Mouse (Mus musculus) limb, embryonic 11.5 days (tissue): Measurements from ENCODE around the gene Pigh. TPM values are rescaled to one million over a fixed set of nuclear protein-coding genes. Genes with fewer than 3 reads are reported as not detected.

Experiments used
- ATAC-seq: fragments of 200-750 bp; cut with Nextera tagmentation; 2 replicates; pipeline ENCODE4 v1.8.0; 2017; ENCODE audit warnings: low read depth; ENCODE audit not compliant: insufficient number of reproducible peaks, low FRiP score, low TSS enrichment
- DNase-seq: peaks from one replicate; pipeline ENCODE4 v3.0.0-alpha.2; 2015; ENCODE audit warnings: low spot score
- H3K27ac ChIP-seq: fragments of 300-500 bp; sonication (generic); replicated peaks from 2 replicates; pipeline ENCODE4 v1.5.1; 2014; ENCODE audit warnings: low read depth, mild to moderate bottlenecking, low read length
- H3K27me3 ChIP-seq: fragments of 300-500 bp; sonication (generic); 2 replicates; pipeline ENCODE4 v1.6.1; 2014; ENCODE audit warnings: mild to moderate bottlenecking, low read length, mixed read lengths; ENCODE audit not compliant: control insufficient read depth, insufficient read depth
- H3K36me3 ChIP-seq: fragments of 300-500 bp; sonication (generic); 2 replicates; pipeline ENCODE4 v1.6.1; 2014; ENCODE audit warnings: mild to moderate bottlenecking, low read length, moderate library complexity, mixed read lengths; ENCODE audit not compliant: control insufficient read depth, insufficient read depth
- H3K4me1 ChIP-seq: fragments of 300-500 bp; sonication (generic); 2 replicates; pipeline ENCODE4 v1.6.1; 2014; ENCODE audit warnings: low read length, mixed read lengths; ENCODE audit not compliant: control insufficient read depth, insufficient read depth
- H3K4me2 ChIP-seq: fragments of 300-500 bp; sonication (generic); 2 replicates; pipeline ENCODE4 v1.6.1; 2014; ENCODE audit warnings: low read depth, mild to moderate bottlenecking, moderate library complexity; ENCODE audit not compliant: severe bottlenecking
- H3K4me3 ChIP-seq: fragments of 300-500 bp; sonication (generic); 2 replicates; pipeline ENCODE4 v1.5.1; 2014; ENCODE audit warnings: low read depth, low read length
- H3K9ac ChIP-seq: fragments of 300-500 bp; sonication (generic); 2 replicates; pipeline ENCODE4 v1.6.1; 2014; ENCODE audit warnings: mild to moderate bottlenecking, low read length
- H3K9me3 ChIP-seq: fragments of 300-500 bp; sonication (generic); 2 replicates; pipeline ENCODE4 v1.6.1; 2016; ENCODE audit warnings: low read length; ENCODE audit not compliant: control insufficient read depth
- WGBS: fragments of 180-500 bp; shearing (Covaris S2); extraction: QIAGEN DNeasy Blood & Tissue Kit; methylation state at CpG from one replicate; pipeline ENCODE4 v1.1.7; 2014; 5-methylcytosine and 5-hydroxymethylcytosine counted together
- polyA plus RNA-seq: library from polyadenylated mRNA; unstranded; fragments of >200 nt; fragmentation: Nextera tagmentation; extraction: Ambion mirVana; gene quantifications from 2 replicates; pipeline ENCODE4 v1.2.1, GENCODE M21; 2014

Pigh gene
- polyA plus RNA-seq, 1 experiment from 2014 or later = 32.2 TPM

DNA sequence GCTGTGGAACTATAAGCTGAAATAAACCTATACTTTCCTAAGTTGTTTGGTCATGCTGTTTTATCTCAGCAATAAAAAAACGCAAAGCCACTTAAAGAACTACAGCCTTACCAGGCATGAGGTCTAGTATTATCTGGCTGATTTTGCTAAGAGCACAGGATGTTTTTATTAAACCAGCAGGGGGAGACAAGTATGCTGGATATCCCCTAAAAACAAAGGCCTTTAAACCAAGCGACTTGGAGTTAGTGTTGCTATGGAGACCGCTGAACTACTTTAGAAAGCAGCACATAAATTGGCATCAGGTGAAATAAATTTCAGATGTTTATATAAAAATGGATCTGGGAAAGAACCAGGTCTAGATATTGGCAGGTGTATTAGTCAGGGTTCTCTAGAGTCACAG is 33.4 kb upstream of the Pigh start:
- no peaks in the 10 kb centered on the region for H3K36me3 ChIP-seq
- no peaks in the 10 kb centered on the region for H3K9me3 ChIP-seq
- no peaks in the 10 kb centered on the region for H3K4me1 ChIP-seq
- H3K27ac ChIP-seq = no peak overlapping the region
- DNase-seq (no peak), ATAC-seq (no peak)
- no peak overlapping the region for H3K4me2 ChIP-seq
- whole genome bisulfite sequencing = 37% methylated on average over 3 of the region's 3 CpGs
- H3K4me3 ChIP-seq = no peak overlapping the region
- no peaks in the 10 kb centered on the region for H3K27me3 ChIP-seq
- H3K9ac ChIP-seq = no peak overlapping the region

DNA sequence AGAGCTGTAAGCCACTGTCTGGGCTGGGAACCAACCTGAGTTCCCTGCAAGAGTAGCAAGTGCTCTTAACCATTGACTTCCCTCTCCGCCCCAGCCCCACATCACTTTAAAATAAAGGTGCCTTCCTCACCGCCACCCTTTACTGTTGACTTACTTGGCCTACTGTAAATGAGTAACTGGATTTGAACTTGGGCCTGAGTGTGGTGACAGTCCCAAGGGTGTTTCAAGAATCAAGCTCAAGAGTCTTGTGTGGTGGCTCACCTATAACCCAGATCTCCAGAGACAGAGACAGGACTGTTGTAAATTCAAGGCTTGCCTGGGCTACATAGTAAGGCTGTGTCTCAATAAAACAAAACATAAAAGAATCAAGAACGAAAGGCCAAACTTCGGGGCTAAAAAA is 29.5 kb upstream of the Pigh start:
- no peak overlapping the region for H3K27ac ChIP-seq
- no peak overlapping the region for H3K9ac ChIP-seq
- no peak overlapping the region for H3K4me3 ChIP-seq
- H3K27me3 ChIP-seq = no peaks in the 10 kb centered on the region
- H3K36me3 ChIP-seq = no peaks in the 10 kb centered on the region
- DNase-seq (no peak), ATAC-seq (no peak)
- H3K4me1 ChIP-seq = no peaks in the 10 kb centered on the region
- no peak overlapping the region for H3K4me2 ChIP-seq
- H3K9me3 ChIP-seq = no peaks in the 10 kb centered on the region
- 91% methylated on average over 4 of the region's 4 CpGs for WGBS

DNA sequence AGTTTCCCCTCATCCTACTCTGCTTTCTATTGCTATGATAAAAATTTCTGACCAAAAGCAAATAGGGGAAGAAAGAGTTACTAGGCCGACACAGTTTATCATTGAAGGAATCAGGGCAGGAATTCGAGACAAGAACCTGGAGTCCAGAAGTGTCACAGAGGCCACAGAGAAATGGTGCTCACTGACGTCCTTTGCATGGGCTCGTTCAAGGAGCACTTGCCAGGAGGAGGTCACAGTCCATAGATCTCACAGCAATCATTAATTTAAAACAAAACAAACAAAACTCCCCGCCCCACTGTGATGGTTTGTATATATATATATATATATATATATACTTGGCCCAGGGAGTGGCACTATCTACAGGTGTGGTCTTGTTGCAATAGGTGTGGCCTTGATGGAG is 15.9 kb upstream of the Pigh start:
- Histone ChIP-seq H3K4me2 (no peak overlapping the region), H3K9ac (no peak overlapping the region), H3K27ac (no peak overlapping the region), H3K36me3 (no peaks in the 10 kb centered on the region), H3K27me3 (no peaks in the 10 kb centered on the region), H3K9me3 (no peaks in the 10 kb centered on the region), H3K4me1 (no peaks in the 10 kb centered on the region), H3K4me3 (no peak overlapping the region)
- DNase-seq = no peak
- no peak for ATAC-seq
- 85% methylated on average over 5 of the region's 5 CpGs for WGBS

DNA sequence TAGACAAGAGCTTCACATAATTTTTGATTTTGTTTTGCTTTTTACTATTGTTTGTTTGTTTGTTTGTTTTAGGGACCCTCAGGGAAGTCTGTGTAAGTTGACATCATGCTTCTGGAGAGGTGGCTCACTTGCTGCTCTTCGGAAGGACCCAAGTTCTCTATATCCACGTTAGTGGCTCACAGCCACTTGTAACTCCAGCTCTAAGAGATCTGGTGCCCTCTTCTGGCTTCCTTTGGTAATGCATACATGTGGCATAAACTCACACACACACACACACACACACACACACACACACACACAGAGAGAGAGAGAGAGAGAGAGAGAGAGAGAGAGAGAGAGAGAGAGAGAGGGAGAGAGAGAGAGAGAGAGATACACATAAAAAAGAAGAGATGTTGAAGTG is 15.1 kb upstream of the Pigh start:
- no peak for DNase-seq
- 70% methylated on average over 2 of the region's 2 CpGs for WGBS

DNA sequence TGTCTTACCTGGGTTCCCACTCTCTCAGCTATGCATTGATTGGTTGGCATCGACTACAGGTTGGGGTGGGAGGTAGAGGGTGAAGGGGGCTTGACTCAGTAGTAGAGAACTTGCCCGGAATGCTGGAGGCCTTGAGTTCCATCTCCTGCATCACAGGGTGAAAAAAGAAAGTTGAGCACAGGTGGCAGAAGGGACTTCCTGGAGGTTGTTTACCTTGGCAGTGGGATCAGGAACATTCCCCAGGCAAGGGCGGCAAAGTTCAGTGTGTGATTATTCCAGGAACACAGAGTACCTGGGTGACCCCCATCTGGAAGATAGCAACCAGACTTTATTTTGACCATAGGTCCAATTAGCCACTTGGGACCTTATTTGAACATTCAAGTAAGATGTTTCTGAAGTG is 14.3 kb upstream of the Pigh start:
- WGBS = 81% methylated on average over 3 of the region's 3 CpGs
- H3K27ac ChIP-seq = no peak overlapping the region
- no peaks in the 10 kb centered on the region for H3K9me3 ChIP-seq
- ATAC-seq = no peak
- H3K4me2 ChIP-seq = no peak overlapping the region
- H3K4me1 ChIP-seq = no peaks in the 10 kb centered on the region
- H3K9ac ChIP-seq = no peak overlapping the region
- H3K27me3 ChIP-seq = no peaks in the 10 kb centered on the region
- H3K4me3 ChIP-seq = no peak overlapping the region
- no peaks in the 10 kb centered on the region for H3K36me3 ChIP-seq
- DNase-seq = no peak

More for the DNA sequence above, 15.1 kb upstream of the Pigh start:
- H3K27me3 ChIP-seq = no peaks in the 10 kb centered on the region
- no peak overlapping the region for H3K27ac ChIP-seq
- no peaks in the 10 kb centered on the region for H3K4me1 ChIP-seq
- H3K4me3 ChIP-seq = no peak overlapping the region
- no peaks in the 10 kb centered on the region for H3K36me3 ChIP-seq
- H3K4me2 ChIP-seq = no peak overlapping the region
- ATAC-seq = no peak
- H3K9ac ChIP-seq = no peak overlapping the region
- no peaks in the 10 kb centered on the region for H3K9me3 ChIP-seq

DNA sequence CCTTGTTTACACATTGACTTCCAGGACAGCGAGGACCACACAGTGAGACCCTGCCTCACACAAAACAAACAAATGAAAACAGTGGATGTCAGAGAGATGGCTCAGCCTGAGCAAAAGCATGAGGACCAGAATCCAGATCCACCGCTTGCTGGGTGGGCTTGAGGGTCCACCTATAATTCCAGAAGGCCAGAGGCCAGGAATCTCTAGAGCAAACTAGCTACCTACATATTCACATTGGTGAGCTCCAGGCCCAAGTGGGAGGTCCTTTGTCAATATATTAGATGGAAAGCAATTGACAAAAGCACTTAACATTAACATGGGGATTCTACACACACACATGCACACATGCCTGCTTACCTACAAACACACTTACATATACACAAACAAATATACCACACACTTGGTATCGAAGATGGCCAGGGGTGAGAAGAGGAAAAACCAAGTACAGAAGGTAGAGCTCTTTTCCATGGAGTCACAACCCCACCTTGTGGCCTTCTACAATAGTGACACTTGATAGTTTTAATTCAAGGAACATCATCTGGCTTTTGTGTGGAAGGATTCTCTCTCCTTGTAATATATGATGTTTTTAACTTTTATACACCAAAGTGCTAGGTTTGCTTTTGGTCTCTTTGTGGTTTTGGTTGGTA is 7.8 kb upstream of the Pigh start:
- DNase-seq (peak; percentile 38), ATAC-seq (no peak)
- Histone ChIP-seq H3K27ac (no peak overlapping the region), H3K36me3 (no peaks in the 10 kb centered on the region), H3K27me3 (no peaks in the 10 kb centered on the region), H3K9ac (no peak overlapping the region), H3K9me3 (no peaks in the 10 kb centered on the region), H3K4me2 (no peak overlapping the region), H3K4me3 (no peak overlapping the region), H3K4me1 (no peaks in the 10 kb centered on the region)
- 71% methylated on average over 3 of the region's 3 CpGs for WGBS

DNA sequence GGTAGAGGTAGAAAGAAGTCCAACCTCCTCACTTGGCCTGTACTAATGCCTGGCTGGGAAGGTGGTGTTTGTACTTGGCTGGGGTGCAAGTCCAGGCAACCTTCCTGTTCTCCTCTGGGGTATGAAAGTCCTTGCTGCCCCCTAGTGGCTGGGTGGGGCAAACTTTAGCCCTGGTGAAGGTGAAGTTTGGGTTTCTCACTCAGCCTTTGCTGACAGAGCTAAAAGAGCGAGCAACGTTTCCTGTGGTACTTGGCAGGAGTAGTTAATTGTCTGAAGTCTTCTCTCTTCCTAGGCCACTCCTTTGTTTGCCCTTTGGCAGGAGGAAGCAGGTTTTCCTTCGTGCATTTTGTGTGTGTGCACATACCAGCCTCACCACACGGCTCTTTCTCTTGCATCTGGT is 3.1 kb upstream of the Pigh start:
- no peak overlapping the region for H3K9ac ChIP-seq
- no peak overlapping the region for H3K4me2 ChIP-seq
- no peaks in the 10 kb centered on the region for H3K4me1 ChIP-seq
- DNase-seq (peak; percentile 29), ATAC-seq (no peak)
- H3K27ac ChIP-seq = no peak overlapping the region
- no peak overlapping the region for H3K4me3 ChIP-seq
- no peaks in the 10 kb centered on the region for H3K27me3 ChIP-seq
- H3K36me3 ChIP-seq = no peaks in the 10 kb centered on the region
- WGBS = 48% methylated on average over 4 of the region's 4 CpGs
- H3K9me3 ChIP-seq = no peaks in the 10 kb centered on the region

DNA sequence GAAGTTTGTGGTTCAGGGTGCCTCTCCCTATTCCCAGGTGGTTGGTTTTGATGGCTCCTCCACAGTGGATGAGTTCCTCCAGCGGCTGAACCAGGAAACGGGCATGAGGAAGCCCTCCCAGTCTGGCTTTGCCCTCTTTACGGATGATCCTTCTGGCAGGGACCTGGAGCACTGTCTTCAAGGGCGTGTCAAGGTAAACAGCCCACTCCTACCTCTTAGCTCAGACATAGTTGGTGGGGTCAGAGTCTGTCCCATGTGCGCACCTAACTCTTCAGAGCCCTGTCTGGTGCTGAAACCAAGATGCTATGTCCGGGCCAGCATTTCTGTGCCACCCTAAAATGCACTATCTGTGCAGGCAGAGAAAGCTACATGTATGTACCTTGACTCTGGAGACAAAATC is 16.1 kb downstream of the Pigh start:
- H3K9me3 ChIP-seq = no peaks in the 10 kb centered on the region
- H3K36me3 ChIP-seq = peaks cover 4% of the 10 kb centered on the region; the same call in 1 of the 2 replicates
- no peak overlapping the region for H3K9ac ChIP-seq
- H3K27ac ChIP-seq = no peak overlapping the region
- DNase-seq (no peak), ATAC-seq (no peak)
- H3K4me2 ChIP-seq = no peak overlapping the region
- 90% methylated on average over 6 of the region's 6 CpGs for WGBS
- H3K4me3 ChIP-seq = no peak overlapping the region
- no peaks in the 10 kb centered on the region for H3K27me3 ChIP-seq
- H3K4me1 ChIP-seq = no peaks in the 10 kb centered on the region

DNA sequence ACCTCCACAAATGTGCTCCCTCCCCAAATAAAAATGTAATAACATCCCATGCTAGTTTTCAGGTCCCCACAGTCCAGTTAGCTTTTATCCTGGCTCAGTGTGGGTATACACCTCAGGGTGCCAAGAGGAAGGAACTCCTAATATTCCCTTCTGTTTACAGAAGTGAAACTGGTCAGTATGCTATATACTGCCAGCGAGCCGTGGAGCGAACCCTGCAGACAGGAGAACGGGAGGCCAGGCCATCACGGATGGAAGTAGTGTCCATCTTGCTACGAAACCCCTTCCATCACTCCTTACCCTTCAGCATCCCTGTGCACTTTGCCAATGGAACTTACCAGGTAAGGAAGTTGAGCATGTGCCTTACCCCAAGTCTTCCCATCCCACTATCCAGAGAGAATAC is 16.9 kb downstream of the Pigh start:
- no peak overlapping the region for H3K9ac ChIP-seq
- H3K4me2 ChIP-seq = no peak overlapping the region
- H3K9me3 ChIP-seq = no peaks in the 10 kb centered on the region
- no peaks in the 10 kb centered on the region for H3K27me3 ChIP-seq
- WGBS = 93% methylated on average over 6 of the region's 6 CpGs
- no peaks in the 10 kb centered on the region for H3K4me1 ChIP-seq
- H3K4me3 ChIP-seq = no peak overlapping the region
- DNase-seq (no peak), ATAC-seq (no peak)
- H3K36me3 ChIP-seq = peaks cover 6% of the 10 kb centered on the region; the same call in 1 of the 2 replicates
- no peak overlapping the region for H3K27ac ChIP-seq
